Mouse (Mus musculus) erythroblast, embryonic 14.5 days (primary cell): ENCODE data around the gene Btc.

Source experiments
- GATA1 ChIP-seq: IDR thresholded peaks from 2 replicates; pipeline ENCODE4 v1.6.1; 2012; ENCODE audit warnings: low read length, inconsistent platforms, mixed read lengths
- TAL1 ChIP-seq: IDR thresholded peaks from 3 replicates; pipeline ENCODE4 v1.6.1; 2012; ENCODE audit warnings: low read length, inconsistent platforms, mixed read lengths

DNA sequence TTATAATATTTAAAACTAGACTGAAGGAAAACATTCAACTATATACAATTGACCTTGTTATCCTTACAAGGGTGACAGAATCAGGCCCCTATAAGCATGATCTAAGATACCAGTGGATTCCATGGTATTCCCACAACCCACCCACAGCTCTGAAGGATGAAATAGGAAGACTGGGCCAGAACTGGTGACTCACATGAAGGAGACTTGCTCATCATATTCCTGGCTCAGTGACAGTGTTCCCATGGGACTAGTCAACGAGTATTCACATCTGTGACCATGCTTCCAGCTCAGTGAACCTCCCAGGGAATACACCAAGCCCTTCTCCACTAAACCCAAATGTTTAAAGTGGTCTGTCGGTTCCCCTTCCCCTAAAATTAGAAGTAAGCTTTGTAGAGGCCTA, 27.3 kb downstream of the Btc start:
- no peak for TF ChIP-seq GATA1
- TF ChIP-seq TAL1, result no peak
